Mouse (Mus musculus) hindbrain, postnatal 0 days (tissue): ENCODE data around the gene Shank2. TPM values are rescaled to one million over a fixed set of nuclear protein-coding genes. Genes with fewer than 3 reads are reported as not detected.

Source experiments
- ATAC-seq: fragments of 200-750 bp; cut with Nextera tagmentation; 2 replicates; pipeline ENCODE4 v1.8.0; 2017; ENCODE audit warnings: mild to moderate bottlenecking, moderate TSS enrichment, moderate library complexity
- DNase-seq: peaks from one replicate; pipeline ENCODE4 v3.0.0-alpha.2; 2015; ENCODE audit warnings: low spot score
- H3K27ac ChIP-seq: fragments of 300-500 bp; sonication (generic); 2 replicates; pipeline ENCODE4 v1.5.1; 2014; ENCODE audit warnings: mild to moderate bottlenecking
- H3K27me3 ChIP-seq: fragments of 300-500 bp; sonication (generic); 2 replicates; pipeline ENCODE4 v1.6.1; 2014; ENCODE audit warnings: low read length, mixed read lengths; ENCODE audit not compliant: insufficient read depth
- H3K36me3 ChIP-seq: fragments of 300-500 bp; sonication (generic); 2 replicates; pipeline ENCODE4 v1.6.1; 2014; ENCODE audit warnings: low read length, mixed read lengths; ENCODE audit not compliant: insufficient read depth
- H3K4me1 ChIP-seq: fragments of 300-500 bp; sonication (generic); 2 replicates; pipeline ENCODE4 v1.6.1; 2014; ENCODE audit warnings: antibody characterized with exemption, low read length, mixed read lengths; ENCODE audit not compliant: insufficient read depth
- H3K4me2 ChIP-seq: fragments of 300-500 bp; sonication (generic); 2 replicates; pipeline ENCODE4 v1.6.1; 2014; ENCODE audit warnings: low read depth, mild to moderate bottlenecking, low read length, moderate library complexity, mixed read lengths
- H3K4me3 ChIP-seq: fragments of 300-500 bp; sonication (generic); 2 replicates; pipeline ENCODE4 v1.5.1; 2014; ENCODE audit warnings: low read length
- H3K9ac ChIP-seq: fragments of 300-500 bp; sonication (generic); replicated peaks from 2 replicates; pipeline ENCODE4 v1.6.1; 2014; ENCODE audit warnings: mild to moderate bottlenecking, low read length, moderate library complexity, mixed read lengths
- H3K9me3 ChIP-seq: fragments of 300-500 bp; sonication (generic); 2 replicates; pipeline ENCODE4 v1.6.1; 2016; ENCODE audit warnings: low read length, mixed read lengths
- CTCF ChIP-seq: IDR thresholded peaks from 2 replicates; pipeline ENCODE4 v1.5.1; 2016; ENCODE audit warnings: antibody characterized with exemption, control low read depth, low read depth
- WGBS: fragments of 180-500 bp; shearing (Covaris S2); extraction: QIAGEN DNeasy Blood & Tissue Kit; methylation state at CpG from one replicate; pipeline ENCODE4 v1.1.7; 2014; 5-methylcytosine and 5-hydroxymethylcytosine counted together
- polyA plus RNA-seq: library from polyadenylated mRNA; unstranded; fragments of >200 nt; fragmentation: Nextera tagmentation; extraction: Ambion mirVana; gene quantifications from 2 replicates; pipeline ENCODE4 v1.2.1, GENCODE M21; 2015
- total RNA-seq: library from RNA; depleted of rRNA; stranded (reverse); fragments of >200 nt; gene quantifications from 2 replicates; pipeline ENCODE4 v1.2.3, GENCODE M21; 2014

Shank2 gene
- total and polyA plus RNA-seq, 2 experiments from 2014 or later: 8.4 to 28.0 TPM

- Histone ChIP-seq H3K4me1 (no peaks in the 10 kb centered on the region), H3K4me3 (no peak overlapping the region), H3K9ac (no peak overlapping the region), H3K27me3 (no peaks in the 10 kb centered on the region), H3K36me3 (no peaks in the 10 kb centered on the region), H3K27ac (no peak overlapping the region), H3K4me2 (no peak overlapping the region), H3K9me3 (no peaks in the 10 kb centered on the region)
- WGBS: 33% methylated on average over 1 of the region's 1 CpGs
- DNase-seq (peak; percentile 73), ATAC-seq (no peak)
- TF ChIP-seq CTCF: peak; percentile 79
Observed at GRCm38 (mm10) chr7:144072219-144072618, 70.5 kb downstream of the Shank2 start.

- H3K9ac ChIP-seq: no peak overlapping the region
- H3K4me2 ChIP-seq: no peak overlapping the region
- no peaks in the 10 kb centered on the region for H3K4me1 ChIP-seq
- no peaks in the 10 kb centered on the region for H3K36me3 ChIP-seq
- no peak overlapping the region for H3K4me3 ChIP-seq
- WGBS: 93% methylated on average over 2 of the region's 2 CpGs
- no peak for TF ChIP-seq CTCF
- no peaks in the 10 kb centered on the region for H3K9me3 ChIP-seq
- DNase-seq (no peak), ATAC-seq (no peak)
- no peak overlapping the region for H3K27ac ChIP-seq
- H3K27me3 ChIP-seq: no peaks in the 10 kb centered on the region
Observed at GRCm38 (mm10) chr7:144072856-144073255, 71.1 kb downstream of the Shank2 start.

GRCm38 (mm10) chr7:144074718-144075117, 73.0 kb downstream of the Shank2 start:
- Histone ChIP-seq H3K27me3 (no peaks in the 10 kb centered on the region), H3K4me3 (no peak overlapping the region), H3K36me3 (no peaks in the 10 kb centered on the region), H3K9ac (no peak overlapping the region), H3K4me2 (no peak overlapping the region), H3K9me3 (no peaks in the 10 kb centered on the region), H3K4me1 (no peaks in the 10 kb centered on the region), H3K27ac (no peak overlapping the region)
- ATAC-seq (no peak), DNase-seq (peak; percentile 92)
- WGBS: 30% methylated on average over 3 of the region's 3 CpGs
- peak; percentile 86 for TF ChIP-seq CTCF

- H3K27ac ChIP-seq: no peak overlapping the region
- H3K36me3 ChIP-seq: no peaks in the 10 kb centered on the region
- no peaks in the 10 kb centered on the region for H3K27me3 ChIP-seq
- WGBS: 70% methylated on average over 1 of the region's 1 CpGs
- H3K4me3 ChIP-seq: no peak overlapping the region
- TF ChIP-seq CTCF: peak; percentile 76
- H3K9ac ChIP-seq: no peak overlapping the region
- peak; percentile 79 for DNase-seq
- H3K4me2 ChIP-seq: no peak overlapping the region
- no peak for ATAC-seq
- H3K9me3 ChIP-seq: no peaks in the 10 kb centered on the region
- no peaks in the 10 kb centered on the region for H3K4me1 ChIP-seq
Observed at GRCm38 (mm10) chr7:144078661-144079060, 76.9 kb downstream of the Shank2 start.

- no peak for TF ChIP-seq CTCF
- no peak for ATAC-seq
- WGBS: 94% methylated on average over 1 of the region's 1 CpGs
Observed at GRCm38 (mm10) chr7:144079861-144080260, 78.1 kb downstream of the Shank2 start.

GRCm38 (mm10) chr7:144081448-144081847, 79.7 kb downstream of the Shank2 start:
- no peak overlapping the region for H3K9ac ChIP-seq
- no peaks in the 10 kb centered on the region for H3K36me3 ChIP-seq
- no peaks in the 10 kb centered on the region for H3K27me3 ChIP-seq
- DNase-seq (peak; percentile 83), ATAC-seq (peak; percentile 80)
- 81% methylated on average over 1 of the region's 1 CpGs for WGBS
- no peak overlapping the region for H3K4me2 ChIP-seq
- no peak overlapping the region for H3K4me3 ChIP-seq
- H3K9me3 ChIP-seq: no peaks in the 10 kb centered on the region
- H3K4me1 ChIP-seq: no peaks in the 10 kb centered on the region
- H3K27ac ChIP-seq: no peak overlapping the region
- peak; percentile 84 for TF ChIP-seq CTCF

More at GRCm38 (mm10) chr7:144079861-144080260, 78.1 kb downstream of the Shank2 start:
- Histone ChIP-seq H3K9ac (no peak overlapping the region), H3K27me3 (no peaks in the 10 kb centered on the region), H3K27ac (no peak overlapping the region), H3K4me1 (no peaks in the 10 kb centered on the region), H3K4me3 (no peak overlapping the region), H3K9me3 (no peaks in the 10 kb centered on the region), H3K4me2 (no peak overlapping the region), H3K36me3 (no peaks in the 10 kb centered on the region)
- DNase-seq: no peak

GRCm38 (mm10) chr7:144081963-144082362, 80.2 kb downstream of the Shank2 start:
- H3K36me3 ChIP-seq: no peaks in the 10 kb centered on the region
- H3K4me2 ChIP-seq: no peak overlapping the region
- no peaks in the 10 kb centered on the region for H3K4me1 ChIP-seq
- H3K27ac ChIP-seq: no peak overlapping the region
- no peak overlapping the region for H3K4me3 ChIP-seq
- peak; percentile 44 for ATAC-seq
- peak; percentile 17 for DNase-seq
- no peaks in the 10 kb centered on the region for H3K27me3 ChIP-seq
- 55% methylated on average over 2 of the region's 2 CpGs for WGBS
- no peaks in the 10 kb centered on the region for H3K9me3 ChIP-seq
- H3K9ac ChIP-seq: no peak overlapping the region
- TF ChIP-seq CTCF: no peak
